Mouse (Mus musculus) liver, adult 10 weeks (tissue): ENCODE measurements around the gene Gm17577. TPM values are rescaled to one million over a fixed set of nuclear protein-coding genes. Genes with fewer than 3 reads are reported as not detected.

Experiments used
- polyA plus RNA-seq: library from polyadenylated mRNA; stranded (reverse); fragments of 350-450 nt; fragmentation: Illumina TruSeq; extraction: RNeasy Lipid Tissue Mini Kit (QIAGEN cat#74804); gene quantifications from one replicate; pipeline ENCODE4 v1.2.3, GENCODE M21; 2014; ENCODE audit warnings: low read depth, low replicate concordance

Gene Gm17577
- not detected for polyA plus RNA-seq

GRCm38 (mm10) chrX:123246807-123247206, at the start of gene Gm17577:
TSS of gene Gm17577 (minus strand) at chrX:123246907.

GRCm38 (mm10) chrX:123222381-123222780, 24.3 kb downstream of the Gm17577 start, which contains the start of gene Srsx:
TSS of gene Srsx (minus strand) at chrX:123222481.

Other genes with a start within 250 kb of the Gm17577 start
- gene Gm17521, start 217.2 kb downstream of the Gm17577 start, polyA plus RNA-seq = not detected
- 3.5 TPM for gene Cldn34c1, start 143.4 kb downstream of the Gm17577 start, polyA plus RNA-seq
- not detected for gene Srsx, start 24.4 kb downstream of the Gm17577 start, polyA plus RNA-seq